Mouse (Mus musculus) C2C12 (cell line): ENCODE measurements around the gene Nradd. TPM values are rescaled to one million over a fixed set of nuclear protein-coding genes. Genes with fewer than 3 reads are reported as not detected.

Source experiments
- H3K27me3 ChIP-seq: one replicate; pipeline ENCODE4 v1.6.1; 2011; ENCODE audit not compliant: control insufficient read depth, insufficient read depth, insufficient read length
- H3K36me3 ChIP-seq: one replicate; pipeline ENCODE4 v1.6.1; 2011; ENCODE audit not compliant: control insufficient read depth, insufficient read depth
- H3K4me3 ChIP-seq: one replicate; pipeline ENCODE4 v1.5.1; 2011; ENCODE audit warnings: mild to moderate bottlenecking, control low read depth; ENCODE audit not compliant: poor library complexity, insufficient read depth, severe bottlenecking
- H3K79me2 ChIP-seq: one replicate; pipeline ENCODE4 v1.6.1; 2011; ENCODE audit not compliant: control insufficient read depth, insufficient read depth
- H3K79me3 ChIP-seq: one replicate; pipeline ENCODE4 v1.6.1; 2011; ENCODE audit warnings: low read depth, control low read depth
- H3ac ChIP-seq: one replicate; pipeline ENCODE3; 2011; ENCODE audit warnings: low read depth; ENCODE audit not compliant: control insufficient read depth, insufficient read length
- CEBPB ChIP-seq: IDR thresholded peaks from one replicate; pipeline ENCODE4 v1.6.1; 2011; ENCODE audit warnings: low read depth, mild to moderate bottlenecking, control low read depth, moderate library complexity
- CTCF ChIP-seq: IDR thresholded peaks from one replicate; pipeline ENCODE4 v1.5.1; 2011; ENCODE audit not compliant: control insufficient read depth, insufficient read depth, insufficient read length
- FOSL1 ChIP-seq: IDR thresholded peaks from one replicate; pipeline ENCODE4 v1.8.0; 2011; ENCODE audit warnings: mild to moderate bottlenecking, low read length; ENCODE audit not compliant: poor library complexity, insufficient read depth, severe bottlenecking
- MAX ChIP-seq: IDR thresholded peaks from one replicate; pipeline ENCODE4 v1.6.1; 2011; ENCODE audit warnings: mild to moderate bottlenecking, control low read depth
- MYOD1 ChIP-seq: IDR thresholded peaks from one replicate; pipeline ENCODE4 v1.6.1; 2011; ENCODE audit warnings: low read depth; ENCODE audit not compliant: control insufficient read depth, insufficient read length
- MYOG ChIP-seq: IDR thresholded peaks from one replicate; pipeline ENCODE4 v1.6.1; 2011; ENCODE audit not compliant: control insufficient read depth, insufficient read length; ENCODE audit errors: extremely low read depth
- USF1 ChIP-seq: IDR thresholded peaks from one replicate; pipeline ENCODE4 v1.6.1; 2011; ENCODE audit warnings: low read depth, mild to moderate bottlenecking, control low read depth, moderate library complexity
- polyA plus RNA-seq: library from polyadenylated mRNA; unstranded; fragments of >200 nt; fragmentation: generic; extraction: Trizol; gene quantifications from one replicate; pipeline ENCODE4 v1.2.1, GENCODE M21; 2012; ENCODE audit warnings: missing spikeins

Gene Nradd
- polyA plus RNA-seq, 1 experiment, result 87.7 TPM

GRCm38 (mm10) chr9:110644295-110644694 is 20.0 kb upstream of the Nradd start:
- Histone ChIP-seq H3K36me3 (no peaks in the 10 kb centered on the region), H3K4me3 (no peak overlapping the region), H3K79me3 (no peaks in the 10 kb centered on the region), H3K79me2 (no peaks in the 10 kb centered on the region), H3ac (no peak overlapping the region), H3K27me3 (no peaks in the 10 kb centered on the region)
- TF ChIP-seq CTCF (no peak), MYOG (no peak), USF1 (no peak), FOSL1 (no peak), MYOD1 (no peak), CEBPB (no peak), MAX (no peak)

GRCm38 (mm10) chr9:110643787-110644186 is 19.5 kb upstream of the Nradd start:
- TF ChIP-seq CEBPB (no peak), MYOD1 (no peak), MYOG (no peak), MAX (no peak), FOSL1 (no peak), CTCF (no peak), USF1 (no peak)

GRCm38 (mm10) chr9:110642812-110643524 is 18.7 kb upstream of the Nradd start:
- Histone ChIP-seq H3K79me3 (no peaks in the 10 kb centered on the region), H3K4me3 (no peak overlapping the region)
- no peak for TF ChIP-seq MYOG
- no peak for TF ChIP-seq MAX

More at GRCm38 (mm10) chr9:110643787-110644186, 19.5 kb upstream of the Nradd start:
- no peaks in the 10 kb centered on the region for H3K79me2 ChIP-seq
- H3ac ChIP-seq, result no peak overlapping the region
- no peaks in the 10 kb centered on the region for H3K27me3 ChIP-seq
- H3K4me3 ChIP-seq, result no peak overlapping the region
- no peaks in the 10 kb centered on the region for H3K36me3 ChIP-seq
- H3K79me3 ChIP-seq, result no peaks in the 10 kb centered on the region

GRCm38 (mm10) chr9:110641006-110641405 is 16.8 kb upstream of the Nradd start:
- no peaks in the 10 kb centered on the region for H3K79me2 ChIP-seq
- H3K4me3 ChIP-seq, result no peak overlapping the region
- no peak for TF ChIP-seq USF1
- TF ChIP-seq MYOD1, result no peak
- no peak for TF ChIP-seq FOSL1
- no peak for TF ChIP-seq CEBPB
- no peak for TF ChIP-seq MYOG
- no peak for TF ChIP-seq MAX
- TF ChIP-seq CTCF, result no peak
- no peak overlapping the region for H3ac ChIP-seq
- no peaks in the 10 kb centered on the region for H3K36me3 ChIP-seq
- no peaks in the 10 kb centered on the region for H3K27me3 ChIP-seq
- H3K79me3 ChIP-seq, result no peaks in the 10 kb centered on the region

More at GRCm38 (mm10) chr9:110642812-110643524, 18.7 kb upstream of the Nradd start:
- H3ac ChIP-seq, result no peak overlapping the region
- H3K36me3 ChIP-seq, result no peaks in the 10 kb centered on the region
- no peaks in the 10 kb centered on the region for H3K27me3 ChIP-seq
- H3K79me2 ChIP-seq, result no peaks in the 10 kb centered on the region

- Histone ChIP-seq H3K27me3 (no peaks in the 10 kb centered on the region), H3K79me3 (no peaks in the 10 kb centered on the region), H3K4me3 (no peak overlapping the region), H3ac (no peak overlapping the region), H3K36me3 (no peaks in the 10 kb centered on the region), H3K79me2 (no peaks in the 10 kb centered on the region)
- TF ChIP-seq CEBPB, result no peak
Observed at GRCm38 (mm10) chr9:110638611-110639021, 14.4 kb upstream of the Nradd start.

GRCm38 (mm10) chr9:110635225-110635624 is 11.0 kb upstream of the Nradd start:
- Histone ChIP-seq H3K79me2 (no peaks in the 10 kb centered on the region), H3K4me3 (no peak overlapping the region), H3K36me3 (peaks cover 5% of the 10 kb centered on the region), H3K27me3 (no peaks in the 10 kb centered on the region), H3K79me3 (no peaks in the 10 kb centered on the region), H3ac (no peak overlapping the region)
- TF ChIP-seq USF1, result no peak
- TF ChIP-seq CTCF, result peak; percentile 91
- no peak for TF ChIP-seq CEBPB
- no peak for TF ChIP-seq MAX

- no peak overlapping the region for H3K4me3 ChIP-seq
- H3K79me2 ChIP-seq, result no peaks in the 10 kb centered on the region
- peaks cover 5% of the 10 kb centered on the region for H3K36me3 ChIP-seq
- no peak overlapping the region for H3ac ChIP-seq
- H3K27me3 ChIP-seq, result no peaks in the 10 kb centered on the region
- no peaks in the 10 kb centered on the region for H3K79me3 ChIP-seq
- TF ChIP-seq USF1, result no peak
- TF ChIP-seq MAX, result no peak
- TF ChIP-seq CTCF, result no peak
- no peak for TF ChIP-seq FOSL1
- no peak for TF ChIP-seq CEBPB
- no peak for TF ChIP-seq MYOD1
Observed at GRCm38 (mm10) chr9:110633882-110634281, 9.6 kb upstream of the Nradd start.
